Mouse (Mus musculus): ENCODE results near the gene Unc5a. TPM values are rescaled to one million over a fixed set of nuclear protein-coding genes. Genes with fewer than 3 reads are reported as not detected.

Gene Unc5a
- polyA plus RNA-seq, 1 experiment, result 0.05 TPM

DNA sequence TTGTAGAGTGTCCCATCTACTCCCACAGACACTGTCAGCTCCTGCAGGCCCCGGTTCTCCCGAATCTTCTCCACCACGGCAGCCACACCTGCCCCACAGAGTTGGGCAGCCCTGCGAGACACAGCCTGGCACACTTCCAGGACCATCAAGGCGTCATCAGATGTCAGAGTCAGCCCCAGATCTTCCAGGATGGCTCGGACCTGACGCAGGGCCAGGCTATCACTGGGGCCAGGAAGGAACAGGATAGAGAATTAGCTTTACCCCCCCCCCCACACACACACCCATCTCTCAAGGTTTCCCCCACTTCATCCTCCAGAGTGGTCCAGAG is 57.2 kb downstream of the Unc5a start:
- Histone ChIP-seq H3K36me3 (ENCODE audit: control insufficient read depth, insufficient read depth) (no peaks in the 10 kb centered on the region), H3K79me2 (ENCODE audit: control insufficient read depth, insufficient read depth) (no peaks in the 10 kb centered on the region), H3K4me2 (ENCODE audit: low read depth) (no peak overlapping the region), H3K4me3 (no peak overlapping the region), H3K27me3 (ENCODE audit: control insufficient read depth, insufficient read depth, insufficient read length) (peaks cover 73% of the 10 kb centered on the region), H3ac (ENCODE audit: control insufficient read depth, insufficient read length) (no peak overlapping the region)
- TF ChIP-seq E2F4 (IDR thresholded peaks at IDR 0.05; ENCODE audit: insufficient read depth) (no peak), POLR2AphosphoS2 (IDR thresholded peaks at IDR 0.05; ENCODE audit: insufficient read length, low read depth) (no peak), CEBPB (IDR thresholded peaks at IDR 0.05; ENCODE audit: insufficient read depth, poor library complexity, severe bottlenecking) (no peak), MYOG (IDR thresholded peaks at IDR 0.05; ENCODE audit: control insufficient read depth in 1 of 3, insufficient read depth in 1 of 3, insufficient read length in 2 of 3, low read depth in 2 of 3) (no peak), REST (IDR thresholded peaks at IDR 0.05; ENCODE audit: insufficient read depth, insufficient read length) (no peak), USF1 (IDR thresholded peaks at IDR 0.05; ENCODE audit: low read depth) (no peak), TCF3 (IDR thresholded peaks at IDR 0.05; ENCODE audit: insufficient read length, low read depth) (no peak), MYOD1 (IDR thresholded peaks at IDR 0.05; ENCODE audit: control insufficient read depth in 1 of 3, insufficient read length in 2 of 3, low read depth in 2 of 3) (no peak), POLR2A (IDR thresholded peaks at IDR 0.05; ENCODE audit: insufficient read length, low read depth) (no peak), SRF (IDR thresholded peaks at IDR 0.05; ENCODE audit: control insufficient read depth, insufficient read length, low read depth) (no peak), TCF12 (IDR thresholded peaks at IDR 0.05; ENCODE audit: insufficient read depth, poor library complexity, severe bottlenecking) (no peak), MAX (IDR thresholded peaks at IDR 0.05; ENCODE audit: low read depth) (no peak)

DNA sequence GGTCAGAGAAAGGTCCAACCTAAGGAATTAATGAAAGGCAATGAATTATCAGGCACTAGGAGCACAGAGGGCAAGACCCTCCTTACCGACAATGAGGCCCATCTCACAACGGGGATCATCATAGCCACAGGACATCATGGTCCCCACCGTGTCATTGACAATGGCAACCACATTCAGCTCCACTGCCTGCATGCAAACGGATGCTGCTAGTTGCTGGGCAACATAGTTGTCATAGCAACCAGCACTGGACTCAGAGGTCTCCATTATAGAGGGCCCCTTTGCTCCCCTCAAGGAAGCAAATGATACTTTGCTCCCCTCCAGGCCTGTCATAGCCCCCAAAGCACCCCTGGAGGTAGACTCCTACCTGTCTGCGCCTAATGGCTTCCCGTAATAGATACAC is 59.4 kb downstream of the Unc5a start:
- H3K4me3 ChIP-seq, result no peak overlapping the region
- TF ChIP-seq USF1 (IDR thresholded peaks at IDR 0.05; ENCODE audit: low read depth) (no peak), MAX (IDR thresholded peaks at IDR 0.05; ENCODE audit: low read depth) (no peak), POLR2AphosphoS2 (IDR thresholded peaks at IDR 0.05; ENCODE audit: insufficient read length, low read depth) (no peak), E2F4 (IDR thresholded peaks at IDR 0.05; ENCODE audit: insufficient read depth) (no peak), TCF3 (IDR thresholded peaks at IDR 0.05; ENCODE audit: insufficient read length, low read depth) (no peak), TCF12 (IDR thresholded peaks at IDR 0.05; ENCODE audit: insufficient read depth, poor library complexity, severe bottlenecking) (no peak), REST (IDR thresholded peaks at IDR 0.05; ENCODE audit: insufficient read depth, insufficient read length) (no peak), SRF (IDR thresholded peaks at IDR 0.05; ENCODE audit: control insufficient read depth, insufficient read length, low read depth) (no peak), POLR2A (IDR thresholded peaks at IDR 0.05; ENCODE audit: insufficient read length, low read depth) (no peak), CEBPB (IDR thresholded peaks at IDR 0.05; ENCODE audit: insufficient read depth, poor library complexity, severe bottlenecking) (no peak), MYOD1 (IDR thresholded peaks at IDR 0.05; ENCODE audit: control insufficient read depth in 1 of 3, insufficient read length in 2 of 3, low read depth in 2 of 3) (no peak), MYOG (IDR thresholded peaks at IDR 0.05; ENCODE audit: control insufficient read depth in 1 of 3, insufficient read depth in 1 of 3, insufficient read length in 2 of 3, low read depth in 2 of 3) (no peak)

DNA sequence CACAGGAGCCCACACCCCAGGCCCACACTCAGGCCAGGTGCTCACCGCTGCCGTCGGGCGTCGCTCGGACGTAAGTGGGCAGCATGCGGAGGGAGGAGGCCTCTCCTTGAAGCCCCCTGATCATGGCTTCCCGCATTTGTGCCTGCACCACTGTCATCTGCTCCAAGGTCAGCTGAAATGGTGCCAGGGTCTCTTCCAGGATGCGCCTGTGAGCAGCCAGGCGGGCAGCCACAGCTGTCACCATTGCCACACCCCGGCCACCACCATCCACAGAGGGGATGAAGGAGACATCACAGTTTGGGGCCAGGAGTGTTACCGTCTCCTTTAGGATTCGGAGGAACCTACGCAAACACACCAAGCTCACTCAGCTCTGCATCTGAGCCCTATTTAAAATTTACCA is 61.9 kb downstream of the Unc5a start:
- TF ChIP-seq E2F4 (IDR thresholded peaks at IDR 0.05; ENCODE audit: insufficient read depth) (no peak), TCF12 (IDR thresholded peaks at IDR 0.05; ENCODE audit: insufficient read depth, poor library complexity, severe bottlenecking) (no peak), SRF (IDR thresholded peaks at IDR 0.05; ENCODE audit: control insufficient read depth, insufficient read length, low read depth) (no peak), CEBPB (IDR thresholded peaks at IDR 0.05; ENCODE audit: insufficient read depth, poor library complexity, severe bottlenecking) (no peak), MYOD1 (IDR thresholded peaks at IDR 0.05; ENCODE audit: control insufficient read depth in 1 of 3, insufficient read length in 2 of 3, low read depth in 2 of 3) (peak in 1 of 3 experiments; percentile 29), POLR2AphosphoS2 (IDR thresholded peaks at IDR 0.05; ENCODE audit: insufficient read length, low read depth) (no peak), MYOG (IDR thresholded peaks at IDR 0.05; ENCODE audit: control insufficient read depth in 1 of 3, insufficient read depth in 1 of 3, insufficient read length in 2 of 3, low read depth in 2 of 3) (peak in 1 of 3 experiments; percentile 47), USF1 (IDR thresholded peaks at IDR 0.05; ENCODE audit: low read depth) (no peak), POLR2A (IDR thresholded peaks at IDR 0.05; ENCODE audit: insufficient read length, low read depth) (no peak)
- Histone ChIP-seq H3ac (ENCODE audit: control insufficient read depth, insufficient read length) (no peak overlapping the region), H3K27me3 (ENCODE audit: control insufficient read depth, insufficient read depth, insufficient read length) (peaks cover 57% of the 10 kb centered on the region), H3K36me3 (ENCODE audit: control insufficient read depth, insufficient read depth) (no peaks in the 10 kb centered on the region), H3K4me3 (no peak overlapping the region), H3K79me2 (ENCODE audit: control insufficient read depth, insufficient read depth) (no peaks in the 10 kb centered on the region), H3K4me2 (ENCODE audit: low read depth) (no peak overlapping the region)

More for the DNA sequence above, 59.4 kb downstream of the Unc5a start:
- Histone ChIP-seq H3K79me2 (ENCODE audit: control insufficient read depth, insufficient read depth) (no peaks in the 10 kb centered on the region), H3K4me2 (ENCODE audit: low read depth) (no peak overlapping the region), H3ac (ENCODE audit: control insufficient read depth, insufficient read length) (no peak overlapping the region), H3K36me3 (ENCODE audit: control insufficient read depth, insufficient read depth) (no peaks in the 10 kb centered on the region), H3K27me3 (ENCODE audit: control insufficient read depth, insufficient read depth, insufficient read length) (peaks cover 67% of the 10 kb centered on the region)

DNA sequence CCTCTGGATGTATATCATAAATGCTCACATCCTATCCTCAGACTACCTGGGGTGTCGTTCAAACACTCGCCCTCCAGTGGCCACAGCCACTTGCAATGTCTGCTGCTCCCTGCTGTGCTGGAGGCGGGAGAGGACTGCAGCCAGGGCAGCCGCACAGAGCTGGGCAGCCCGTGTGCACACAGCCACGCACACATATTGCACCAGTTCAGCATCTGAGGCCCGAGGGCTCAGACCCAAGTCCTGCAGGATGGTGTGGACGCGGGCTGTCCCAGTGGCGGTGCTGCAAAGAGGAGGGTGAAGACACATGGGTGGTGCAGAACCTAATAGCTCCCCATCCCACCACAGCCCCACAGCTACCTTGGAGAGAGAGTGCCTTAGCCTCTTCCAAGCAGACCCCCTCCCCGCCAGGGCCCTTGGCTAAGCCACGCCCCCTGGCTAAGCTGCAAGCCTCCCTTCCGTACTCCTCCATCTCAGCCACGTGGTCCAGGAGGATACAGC is 62.8 kb downstream of the Unc5a start:
- Histone ChIP-seq H3K4me2 (ENCODE audit: low read depth) (no peak overlapping the region), H3K27me3 (ENCODE audit: control insufficient read depth, insufficient read depth, insufficient read length) (peaks cover 47% of the 10 kb centered on the region)

More for the DNA sequence above, 62.8 kb downstream of the Unc5a start:
- Histone ChIP-seq H3ac (ENCODE audit: control insufficient read depth, insufficient read length) (no peak overlapping the region), H3K79me2 (ENCODE audit: control insufficient read depth, insufficient read depth) (no peaks in the 10 kb centered on the region), H3K4me3 (no peak overlapping the region), H3K36me3 (ENCODE audit: control insufficient read depth, insufficient read depth) (no peaks in the 10 kb centered on the region)
- TF ChIP-seq TCF12 (IDR thresholded peaks at IDR 0.05; ENCODE audit: insufficient read depth, poor library complexity, severe bottlenecking) (no peak), USF1 (IDR thresholded peaks at IDR 0.05; ENCODE audit: low read depth) (no peak), POLR2A (IDR thresholded peaks at IDR 0.05; ENCODE audit: insufficient read length, low read depth) (no peak), POLR2AphosphoS2 (IDR thresholded peaks at IDR 0.05; ENCODE audit: insufficient read length, low read depth) (no peak), SRF (IDR thresholded peaks at IDR 0.05; ENCODE audit: control insufficient read depth, insufficient read length, low read depth) (no peak), MAX (IDR thresholded peaks at IDR 0.05; ENCODE audit: low read depth) (no peak), E2F4 (IDR thresholded peaks at IDR 0.05; ENCODE audit: insufficient read depth) (no peak), REST (IDR thresholded peaks at IDR 0.05; ENCODE audit: insufficient read depth, insufficient read length) (no peak), TCF3 (IDR thresholded peaks at IDR 0.05; ENCODE audit: insufficient read length, low read depth) (no peak), CEBPB (IDR thresholded peaks at IDR 0.05; ENCODE audit: insufficient read depth, poor library complexity, severe bottlenecking) (no peak), MYOD1 (IDR thresholded peaks at IDR 0.05; ENCODE audit: control insufficient read depth in 1 of 3, insufficient read length in 2 of 3, low read depth in 2 of 3) (no peak), MYOG (IDR thresholded peaks at IDR 0.05; ENCODE audit: control insufficient read depth in 1 of 3, insufficient read depth in 1 of 3, insufficient read length in 2 of 3, low read depth in 2 of 3) (no peak)

All from myocyte (in vitro differentiated cells).